Mouse (Mus musculus) neutrophil, adult 83 days (primary cell): Measurements from ENCODE around the gene Tmem138. TPM values are rescaled to one million over a fixed set of nuclear protein-coding genes. Genes with fewer than 3 reads are reported as not detected.

Experiments
- total RNA-seq, 2 experiments: library from RNA; stranded (reverse); gene quantifications; one replicate each; pipeline ENCODE4 v1.2.4; 2023

Tmem138 gene
- total RNA-seq: 1 to 10 TPM; 6.4 to 7.9 TPM

GRCm38 (mm10) chr19:10576690-10577561, at the start of gene Tmem138, which contains the start of gene Cyb561a3:
Tmem138 (minus strand) TSS chr19:10577362.
Cyb561a3 (plus strand) TSS chr19:10577172.

DNA sequence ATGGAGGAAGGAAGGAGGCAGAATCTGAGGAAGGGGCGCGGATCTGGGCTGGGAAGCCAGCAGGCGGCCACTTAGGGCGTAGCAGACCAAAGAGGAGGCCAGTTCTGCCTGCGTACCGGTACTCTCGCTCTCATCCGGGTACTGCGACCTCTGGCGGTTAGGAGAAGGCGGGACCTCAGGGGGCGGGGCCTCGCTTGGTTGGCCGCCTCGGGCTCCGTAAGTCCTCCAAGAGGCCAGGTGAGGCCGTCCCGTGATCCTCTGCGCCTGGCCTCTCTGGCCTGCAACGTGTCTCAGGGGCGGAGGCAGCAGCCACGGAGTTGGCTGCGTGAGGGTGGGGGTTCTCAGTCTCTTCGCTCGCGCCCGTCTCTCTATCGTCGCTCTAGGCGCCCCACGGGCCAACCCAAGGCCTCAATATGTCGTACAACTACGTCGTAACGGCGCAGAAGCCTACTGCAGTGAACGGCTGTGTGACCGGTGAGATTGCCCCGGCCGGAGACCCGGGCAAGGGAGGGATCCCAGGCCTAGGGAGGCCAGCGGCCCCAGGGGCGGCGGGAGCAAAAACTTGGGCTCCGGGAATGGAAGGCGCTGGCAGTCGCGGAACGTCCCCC, 28.2 kb upstream of the Tmem138 start, which contains the start of the genes Ddb1 and Tkfc:
Gene Ddb1 (plus strand): TSS at position 35 of the 608 bp plus-strand sequence.
Gene Tkfc (minus strand): TSS at position 362 of the 608 bp plus-strand sequence.

GRCm38 (mm10) chr19:10555624-10556510, 21.3 kb downstream of the Tmem138 start, which contains the start of gene Tmem216:
Tmem216 (minus strand) TSS chr19:10556238.

DNA sequence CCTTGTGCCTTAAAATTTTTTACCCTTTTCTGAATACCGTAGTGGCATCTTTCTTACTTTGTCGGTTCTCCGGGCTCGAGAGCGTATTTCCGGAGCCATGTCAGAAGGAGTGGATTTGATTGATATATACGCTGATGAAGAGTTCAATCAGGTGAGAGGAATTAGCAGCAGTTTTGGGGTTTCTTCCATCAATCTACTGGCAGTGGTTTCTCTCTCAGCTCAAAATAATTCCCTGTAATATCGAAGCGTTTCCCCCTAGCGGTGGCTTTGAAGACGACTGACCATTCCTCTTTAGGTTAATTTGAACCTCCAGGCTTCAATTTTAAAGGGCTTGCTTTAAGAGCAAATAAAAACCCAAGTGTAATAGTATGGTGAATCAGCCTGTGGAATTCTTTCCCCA, 51.3 kb downstream of the Tmem138 start, which contains the start of gene Sdhaf2:
Gene Sdhaf2 (minus strand): TSS at position 233 of the 400 bp plus-strand sequence.

DNA sequence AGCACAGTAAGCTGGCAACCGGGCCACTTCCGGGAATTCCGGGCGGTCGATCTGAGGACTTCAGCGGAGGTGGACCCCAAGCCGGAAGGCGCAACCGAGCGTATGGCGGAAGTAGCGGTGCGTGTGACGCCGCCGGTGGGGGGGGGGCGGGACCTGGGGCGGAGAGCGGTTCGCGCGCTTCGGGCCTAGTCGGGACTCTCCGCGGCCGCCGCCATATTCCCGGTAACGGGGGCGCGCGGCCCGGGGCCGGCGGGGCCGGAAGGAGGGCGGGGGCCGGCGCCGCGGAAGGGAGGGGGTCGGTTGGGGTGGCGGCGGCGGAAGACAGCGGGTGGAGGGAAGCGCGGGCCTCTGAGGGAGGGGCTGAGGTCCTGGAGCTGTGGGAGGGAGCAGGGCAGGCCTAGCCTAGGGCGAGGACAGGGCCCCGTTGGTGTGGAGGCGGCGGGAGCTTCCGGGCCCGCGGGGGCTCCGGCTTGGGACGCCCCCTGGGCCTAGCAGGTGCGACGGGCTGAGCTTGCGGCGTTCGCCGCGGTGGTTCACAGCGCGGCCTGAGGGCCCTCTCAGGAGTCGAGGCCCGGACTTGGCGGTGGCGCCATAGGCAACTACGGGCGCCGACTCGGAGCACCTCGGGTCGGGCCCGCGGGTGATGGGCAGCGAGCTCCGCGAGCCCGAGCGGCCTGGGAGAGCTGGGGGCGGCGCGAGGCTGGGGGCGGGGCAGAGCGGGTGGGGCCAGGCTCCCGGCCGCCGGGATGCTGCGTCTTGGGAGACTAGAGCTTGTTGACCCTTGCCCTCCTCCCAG, 51.9 kb downstream of the Tmem138 start, which contains the start of gene Cpsf7:
Gene Cpsf7 (plus strand): TSS at position 161 of the 796 bp plus-strand sequence.

Other genes starting within 250 kb of the Tmem138 start
- not detected for gene Syt7, start 188.3 kb downstream of the Tmem138 start, total RNA-seq
- gene Lrrc10b, start 119.9 kb downstream of the Tmem138 start, total RNA-seq: not detected
- gene Ppp1r32, start 94.4 kb downstream of the Tmem138 start, total RNA-seq: 1 to 10 TPM; 1.2 to 1.9 TPM
- gene Cpsf7, start 52.1 kb downstream of the Tmem138 start, total RNA-seq: 10 to 100 TPM; 72.4 to 78.9 TPM
- gene Sdhaf2, start 51.2 kb downstream of the Tmem138 start, total RNA-seq: 10 to 100 TPM; 35.0 to 40.0 TPM
- 10 to 100 TPM; 45.4 to 47.5 TPM for gene Tmem216, start 21.1 kb downstream of the Tmem138 start, total RNA-seq
- 10 to 100 TPM; 42.0 to 46.2 TPM for gene Cyb561a3, start 190 bp downstream of the Tmem138 start, total RNA-seq
- gene Ddb1, start 28.0 kb upstream of the Tmem138 start, total RNA-seq: 100 to 1,000 TPM; 103 to 114 TPM
- 1 to 10 TPM; 6.6 to 8.1 TPM for gene Tkfc, start 28.3 kb upstream of the Tmem138 start, total RNA-seq
- 1 to 10 TPM in 1 of 2 experiments, under 1 TPM in 1; 0.46 to 1.2 TPM for gene Vwce, start 56.9 kb upstream of the Tmem138 start, total RNA-seq
- gene Pga5, start 100.7 kb upstream of the Tmem138 start, total RNA-seq: not detected
- gene Vps37c, start 111.4 kb upstream of the Tmem138 start, total RNA-seq: 10 to 100 TPM; 44.6 to 48.3 TPM
- under 1 TPM in 1 of 2 experiments, not detected in 1; 0.22 TPM for gene Cd5, start 161.6 kb upstream of the Tmem138 start, total RNA-seq